Mouse (Mus musculus) ES-Bruce4 (cell line): ENCODE measurements around the gene 9130019O22Rik. TPM values are rescaled to one million over a fixed set of nuclear protein-coding genes. Genes with fewer than 3 reads are reported as not detected.
"Not testable (repeated sequence)": the region's sequence is repeated elsewhere in the genome, so short reads cannot be mapped to it uniquely, and the experiment has no call there.

Source experiments
- H3K27ac ChIP-seq: 2 replicates; pipeline ENCODE4 v1.5.1; 2012; ENCODE audit warnings: low read length, inconsistent platforms; ENCODE audit not compliant: insufficient read depth
- H3K27me3 ChIP-seq: 2 replicates; pipeline ENCODE4 v1.6.1; 2012; ENCODE audit warnings: mild to moderate bottlenecking, low read length, inconsistent platforms; ENCODE audit not compliant: control insufficient read depth, poor library complexity, insufficient read depth, severe bottlenecking
- H3K36me3 ChIP-seq: 2 replicates; pipeline ENCODE4 v1.6.1; 2012; ENCODE audit warnings: inconsistent platforms, mild to moderate bottlenecking, low read length, moderate library complexity; ENCODE audit not compliant: control insufficient read depth, poor library complexity, insufficient read depth, severe bottlenecking
- H3K4me1 ChIP-seq: one replicate; pipeline ENCODE4 v1.8.1; 2011; ENCODE audit warnings: low read length; ENCODE audit not compliant: control insufficient read depth, insufficient read depth
- H3K4me3 ChIP-seq: 2 replicates; pipeline ENCODE4 v1.5.1; 2011; ENCODE audit warnings: low read depth, mild to moderate bottlenecking, low read length
- H3K9ac ChIP-seq: 2 replicates; pipeline ENCODE4 v1.6.1; 2012; ENCODE audit warnings: low read depth, mild to moderate bottlenecking, inconsistent platforms; ENCODE audit not compliant: poor library complexity, severe bottlenecking
- H3K9me3 ChIP-seq: replicated peaks from 2 replicates; pipeline ENCODE4 v1.6.1; 2012; ENCODE audit warnings: mild to moderate bottlenecking, low read length, inconsistent platforms; ENCODE audit not compliant: control insufficient read depth, poor library complexity, insufficient read depth, severe bottlenecking
- CTCF ChIP-seq: IDR thresholded peaks from one replicate; pipeline ENCODE4 v1.8.1; 2011; ENCODE audit warnings: low read depth, low read length
- EP300 ChIP-seq: IDR thresholded peaks from 2 replicates; pipeline ENCODE4 v1.6.1; 2011; ENCODE audit warnings: low read depth, low read length; ENCODE audit not compliant: insufficient read depth
- POLR2A ChIP-seq: IDR thresholded peaks from one replicate; pipeline ENCODE4 v1.8.1; 2011; ENCODE audit warnings: low read length; ENCODE audit not compliant: insufficient read depth
- polyA plus RNA-seq: library from polyadenylated mRNA; stranded (reverse); fragments of >200 nt; gene quantifications from 2 replicates; pipeline ENCODE4 v1.2.4, GENCODE M21; 2011; ENCODE audit warnings: low read depth; ENCODE audit not compliant: missing spikeins, insufficient read depth, insufficient read length

The 9130019O22Rik gene
- polyA plus RNA-seq, 1 experiment = 2.1 TPM

- no peak overlapping the region for H3K27ac ChIP-seq
- TF ChIP-seq EP300 (no peak), POLR2A (no peak), CTCF (no peak)
- H3K4me3 ChIP-seq = peak overlapping the region; percentile 48
- peak overlapping the region; percentile 17 for H3K9ac ChIP-seq
- no peaks in the 10 kb centered on the region for H3K4me1 ChIP-seq
- no peaks in the 10 kb centered on the region for H3K27me3 ChIP-seq
- H3K9me3 ChIP-seq = no peaks in the 10 kb centered on the region; the same call in 1 of the 2 replicates
- no peaks in the 10 kb centered on the region for H3K36me3 ChIP-seq
Observed at GRCm38 (mm10) chr7:127363475-127363921, 23.5 kb downstream of the 9130019O22Rik start.

DNA sequence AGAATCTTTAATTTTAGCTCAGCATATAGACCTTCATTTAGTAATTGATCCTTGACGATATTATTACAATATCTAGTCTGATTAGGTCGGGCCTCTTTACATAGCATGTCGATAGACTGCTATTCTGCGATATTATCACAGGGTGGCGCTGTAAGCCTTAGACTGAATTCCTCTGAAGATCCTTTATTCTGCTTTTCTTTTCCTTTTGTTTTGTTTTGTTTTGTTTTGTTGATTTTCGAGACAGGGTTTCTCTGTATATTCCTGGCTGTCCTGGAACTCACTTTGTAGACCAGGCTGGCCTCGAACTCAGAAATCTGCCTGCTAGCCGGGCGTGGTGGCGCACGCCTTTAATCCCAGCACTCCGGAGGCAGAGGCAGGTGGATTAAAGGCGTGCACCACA, 24.5 kb downstream of the 9130019O22Rik start:
- not testable (repeated sequence) for H3K27me3 ChIP-seq, H3K27ac ChIP-seq, H3K9me3 ChIP-seq, H3K4me1 ChIP-seq, H3K4me3 ChIP-seq, H3K9ac ChIP-seq, H3K36me3 ChIP-seq

DNA sequence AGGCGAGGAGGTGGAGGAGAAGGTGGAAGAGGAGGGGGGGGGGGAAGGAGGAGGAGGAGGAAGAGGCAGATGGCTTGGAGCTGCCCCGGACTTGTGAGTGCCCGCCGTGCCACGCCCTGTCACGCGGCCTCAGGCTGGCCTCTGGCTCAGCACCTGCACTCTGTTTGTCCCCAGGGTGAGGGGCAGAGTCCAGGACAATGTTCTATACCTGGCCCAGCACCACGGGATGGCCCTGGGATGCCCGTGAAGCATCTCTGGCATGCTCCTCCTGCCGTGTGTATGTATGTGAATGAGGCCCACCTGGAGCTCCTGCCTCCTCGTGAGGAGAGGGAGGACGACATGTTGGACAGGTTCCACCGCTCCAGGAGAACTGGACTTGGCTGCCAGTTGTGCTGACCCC, 25.5 kb downstream of the 9130019O22Rik start:
- Histone ChIP-seq H3K4me1 (no peaks in the 10 kb centered on the region), H3K36me3 (no peaks in the 10 kb centered on the region)

GRCm38 (mm10) chr7:127360265-127360664, 26.7 kb downstream of the 9130019O22Rik start:
- no peaks in the 10 kb centered on the region for H3K27me3 ChIP-seq
- no peaks in the 10 kb centered on the region for H3K9me3 ChIP-seq
- no peak overlapping the region for H3K27ac ChIP-seq
- TF ChIP-seq CTCF (no peak), POLR2A (no peak), EP300 (no peak)
- no peak overlapping the region for H3K9ac ChIP-seq
- H3K36me3 ChIP-seq = no peaks in the 10 kb centered on the region
- H3K4me3 ChIP-seq = no peak overlapping the region
- no peaks in the 10 kb centered on the region for H3K4me1 ChIP-seq

More for the DNA sequence above, 25.5 kb downstream of the 9130019O22Rik start:
- no peak overlapping the region for H3K9ac ChIP-seq
- no peak overlapping the region for H3K4me3 ChIP-seq
- no peak for TF ChIP-seq CTCF
- no peak for TF ChIP-seq EP300
- no peak for TF ChIP-seq POLR2A
- H3K9me3 ChIP-seq = no peaks in the 10 kb centered on the region
- H3K27ac ChIP-seq = no peak overlapping the region
- H3K27me3 ChIP-seq = no peaks in the 10 kb centered on the region

- Histone ChIP-seq H3K9ac (no peak overlapping the region), H3K27me3 (no peaks in the 10 kb centered on the region)
- TF ChIP-seq EP300 = no peak
- no peak for TF ChIP-seq POLR2A
- TF ChIP-seq CTCF = no peak
Observed at GRCm38 (mm10) chr7:127358472-127358871, 28.5 kb downstream of the 9130019O22Rik start.

GRCm38 (mm10) chr7:127357871-127358270, 29.1 kb downstream of the 9130019O22Rik start:
- Histone ChIP-seq H3K27ac (no peak overlapping the region), H3K9ac (no peak overlapping the region), H3K9me3 (0 out of 2 replicates have a peak, but pooled peaks cover 5% of the 10 kb centered on the region), H3K4me3 (no peak overlapping the region), H3K27me3 (no peaks in the 10 kb centered on the region), H3K36me3 (no peaks in the 10 kb centered on the region), H3K4me1 (no peaks in the 10 kb centered on the region)
- TF ChIP-seq EP300 (no peak), CTCF (no peak), POLR2A (no peak)

More at GRCm38 (mm10) chr7:127358472-127358871, 28.5 kb downstream of the 9130019O22Rik start:
- H3K4me1 ChIP-seq = no peaks in the 10 kb centered on the region
- H3K4me3 ChIP-seq = no peak overlapping the region
- H3K36me3 ChIP-seq = no peaks in the 10 kb centered on the region
- H3K9me3 ChIP-seq = 0 out of 2 replicates have a peak, but pooled peaks cover 3% of the 10 kb centered on the region
- H3K27ac ChIP-seq = no peak overlapping the region
